Mouse (Mus musculus) kidney, adult 2 months (tissue): ENCODE measurements around the gene 1700001L19Rik.

Experiments used
- CTCF ChIP-seq: fragments of 200-500 bp; conservative IDR thresholded peaks from 2 replicates; pipeline ENCODE4 v1.5.1; 2011; ENCODE audit warnings: low read depth, mild to moderate bottlenecking, control low read depth, low read length, moderate library complexity, mixed read lengths; ENCODE audit not compliant: insufficient read depth, insufficient read length
- POLR2A ChIP-seq: fragments of 200-500 bp; IDR thresholded peaks from one replicate; pipeline ENCODE4 v1.6.1; 2011; ENCODE audit warnings: low read depth, low read length, control low read depth

DNA sequence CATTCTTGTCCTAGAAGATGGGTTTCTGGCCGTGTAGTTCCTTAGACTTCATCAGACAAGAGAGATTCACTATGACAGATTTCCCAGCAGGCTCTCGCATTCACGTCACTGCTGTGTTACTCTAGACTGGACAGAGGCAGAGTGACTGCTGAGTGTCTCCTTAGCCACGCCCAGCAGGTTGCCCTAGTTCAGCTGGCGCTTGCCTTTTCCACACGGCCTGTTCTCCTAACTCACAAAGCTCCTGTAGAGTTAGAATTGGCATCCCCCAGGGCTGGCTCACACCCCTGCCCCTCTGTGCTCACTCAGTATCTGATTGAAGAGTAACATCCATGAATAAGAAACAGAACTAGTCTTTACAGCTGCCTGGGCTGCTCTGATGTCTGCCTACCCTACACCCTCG is 11.8 kb upstream of the 1700001L19Rik start:
- no peak for TF ChIP-seq POLR2A
- TF ChIP-seq CTCF, result no peak
